Mouse (Mus musculus) hindbrain, embryonic 12.5 days (tissue): Measurements from ENCODE around the gene Tead3. TPM values are rescaled to one million over a fixed set of nuclear protein-coding genes. Genes with fewer than 3 reads are reported as not detected.

Experiments
- ATAC-seq: fragments of 200-750 bp; cut with Nextera tagmentation; 2 replicates; pipeline ENCODE4 v1.8.0; 2017; ENCODE audit warnings: moderate TSS enrichment; ENCODE audit not compliant: low FRiP score
- H3K27ac ChIP-seq: fragments of 300-500 bp; sonication (generic); 2 replicates; pipeline ENCODE4 v1.5.1; 2016; ENCODE audit warnings: mild to moderate bottlenecking
- H3K27me3 ChIP-seq: fragments of 300-500 bp; sonication (generic); 2 replicates; pipeline ENCODE4 v1.6.1; 2016; ENCODE audit warnings: mild to moderate bottlenecking
- H3K36me3 ChIP-seq: fragments of 300-500 bp; sonication (generic); 2 replicates; pipeline ENCODE4 v1.6.1; 2016; ENCODE audit warnings: mild to moderate bottlenecking
- H3K4me1 ChIP-seq: fragments of 300-500 bp; sonication (generic); 2 replicates; pipeline ENCODE4 v1.6.1; 2016
- H3K4me2 ChIP-seq: fragments of 300-500 bp; sonication (generic); replicated peaks from 2 replicates; pipeline ENCODE4 v1.6.1; 2016; ENCODE audit warnings: mild to moderate bottlenecking
- H3K4me3 ChIP-seq: fragments of 300-500 bp; sonication (generic); 2 replicates; pipeline ENCODE4 v1.5.1; 2016; ENCODE audit warnings: mild to moderate bottlenecking
- H3K9ac ChIP-seq: fragments of 300-500 bp; sonication (generic); 2 replicates; pipeline ENCODE4 v1.6.1; 2016; ENCODE audit warnings: mild to moderate bottlenecking, moderate library complexity
- H3K9me3 ChIP-seq: fragments of 300-500 bp; sonication (generic); replicated peaks from 2 replicates; pipeline ENCODE4 v1.6.1; 2016; ENCODE audit warnings: mild to moderate bottlenecking
- WGBS: fragments of 180-500 bp; shearing (Covaris S2); methylation state at CpG from one replicate; pipeline ENCODE4 v1.1.7; 2016; 5-methylcytosine and 5-hydroxymethylcytosine counted together
- polyA plus RNA-seq: library from polyadenylated mRNA; unstranded; fragments of >200 nt; fragmentation: Nextera tagmentation; extraction: Ambion mirVana; gene quantifications from 2 replicates; pipeline ENCODE4 v1.2.1, GENCODE M21; 2016

Tead3 gene
- polyA plus RNA-seq, 1 experiment from 2014 or later = 7.0 TPM

- Histone ChIP-seq H3K9me3 (no peaks in the 10 kb centered on the region), H3K4me1 (peaks cover 29% of the 10 kb centered on the region), H3K9ac (no peak overlapping the region), H3K36me3 (peaks cover 11% of the 10 kb centered on the region), H3K4me2 (no peak overlapping the region), H3K27ac (no peak overlapping the region), H3K27me3 (no peaks in the 10 kb centered on the region), H3K4me3 (no peak overlapping the region)
- ATAC-seq = no peak
- WGBS = 86% methylated on average over 5 of the region's 5 CpGs
Observed at GRCm38 (mm10) chr17:28311366-28312132, 39.1 kb downstream of the Tead3 start.

- Histone ChIP-seq H3K4me2 (no peak overlapping the region), H3K4me1 (peaks cover 27% of the 10 kb centered on the region), H3K27ac (no peak overlapping the region), H3K27me3 (no peaks in the 10 kb centered on the region), H3K4me3 (no peak overlapping the region), H3K36me3 (peaks cover 4% of the 10 kb centered on the region), H3K9ac (no peak overlapping the region), H3K9me3 (no peaks in the 10 kb centered on the region)
- ATAC-seq = no peak
- WGBS = 83% methylated on average over 3 of the region's 3 CpGs
Observed at GRCm38 (mm10) chr17:28310831-28311230, 39.8 kb downstream of the Tead3 start.

GRCm38 (mm10) chr17:28308297-28309195 lies 42.1 kb downstream of the Tead3 start:
- Histone ChIP-seq H3K4me1 (peaks cover 8% of the 10 kb centered on the region), H3K4me2 (peak overlapping the region; percentile 19; the same call in 1 of the 2 replicates)
- 13% methylated on average over 18 of the region's 18 CpGs for WGBS

GRCm38 (mm10) chr17:28305172-28305571 lies 45.4 kb downstream of the Tead3 start:
- Histone ChIP-seq H3K27me3 (no peaks in the 10 kb centered on the region), H3K4me3 (no peak overlapping the region), H3K27ac (no peak overlapping the region), H3K4me1 (peaks cover 11% of the 10 kb centered on the region), H3K36me3 (no peaks in the 10 kb centered on the region), H3K9ac (no peak overlapping the region), H3K4me2 (no peak overlapping the region), H3K9me3 (no peaks in the 10 kb centered on the region)
- ATAC-seq = no peak
- WGBS = 52% methylated on average over 10 of the region's 10 CpGs

More at GRCm38 (mm10) chr17:28308297-28309195, 42.1 kb downstream of the Tead3 start:
- no peak for ATAC-seq
- no peak overlapping the region for H3K27ac ChIP-seq
- no peaks in the 10 kb centered on the region for H3K27me3 ChIP-seq
- no peak overlapping the region for H3K9ac ChIP-seq
- H3K9me3 ChIP-seq = no peaks in the 10 kb centered on the region
- H3K4me3 ChIP-seq = no peak overlapping the region
- H3K36me3 ChIP-seq = no peaks in the 10 kb centered on the region

GRCm38 (mm10) chr17:28300850-28301249 lies 49.8 kb downstream of the Tead3 start:
- no peak overlapping the region for H3K27ac ChIP-seq
- peaks cover 19% of the 10 kb centered on the region for H3K4me1 ChIP-seq
- no peak overlapping the region for H3K4me2 ChIP-seq
- ATAC-seq = no peak
- no peaks in the 10 kb centered on the region for H3K27me3 ChIP-seq
- H3K9me3 ChIP-seq = no peaks in the 10 kb centered on the region
- H3K9ac ChIP-seq = no peak overlapping the region
- no peaks in the 10 kb centered on the region for H3K36me3 ChIP-seq
- H3K4me3 ChIP-seq = no peak overlapping the region
- WGBS = 71% methylated on average over 3 of the region's 3 CpGs

GRCm38 (mm10) chr17:28300323-28300722 lies 50.3 kb downstream of the Tead3 start:
- WGBS = 17% methylated on average over 9 of the region's 9 CpGs
- Histone ChIP-seq H3K27me3 (no peaks in the 10 kb centered on the region), H3K9ac (no peak overlapping the region), H3K9me3 (no peaks in the 10 kb centered on the region), H3K27ac (0 out of 2 replicates have a peak overlapping the region, but pooled peaks have one; percentile 35), H3K4me2 (no peak overlapping the region), H3K4me3 (no peak overlapping the region), H3K4me1 (peaks cover 21% of the 10 kb centered on the region), H3K36me3 (no peaks in the 10 kb centered on the region)
- no peak for ATAC-seq

GRCm38 (mm10) chr17:28299669-28300320 lies 50.8 kb downstream of the Tead3 start:
- Histone ChIP-seq H3K27ac (peak overlapping the region; percentile 35), H3K27me3 (no peaks in the 10 kb centered on the region), H3K4me1 (peaks cover 26% of the 10 kb centered on the region), H3K9me3 (no peaks in the 10 kb centered on the region), H3K9ac (peak overlapping the region; percentile 45), H3K4me3 (no peak overlapping the region), H3K4me2 (no peak overlapping the region), H3K36me3 (no peaks in the 10 kb centered on the region)
- no peak for ATAC-seq
- 34% methylated on average over 10 of the region's 11 CpGs for WGBS

- H3K9me3 ChIP-seq = no peaks in the 10 kb centered on the region
- WGBS = 96% methylated on average over 17 of the region's 17 CpGs
- no peaks in the 10 kb centered on the region for H3K36me3 ChIP-seq
- no peak overlapping the region for H3K4me3 ChIP-seq
- H3K9ac ChIP-seq = no peak overlapping the region
- ATAC-seq = no peak
- no peak overlapping the region for H3K4me2 ChIP-seq
- no peaks in the 10 kb centered on the region for H3K27me3 ChIP-seq
- peaks cover 36% of the 10 kb centered on the region for H3K4me1 ChIP-seq
- no peak overlapping the region for H3K27ac ChIP-seq
Observed at GRCm38 (mm10) chr17:28298888-28299287, 51.7 kb downstream of the Tead3 start.

GRCm38 (mm10) chr17:28294449-28295333 lies 55.9 kb downstream of the Tead3 start:
- WGBS = 70% methylated on average over 17 of the region's 17 CpGs
- Histone ChIP-seq H3K9me3 (no peaks in the 10 kb centered on the region), H3K4me1 (peaks cover 31% of the 10 kb centered on the region), H3K4me3 (no peak overlapping the region), H3K4me2 (no peak overlapping the region), H3K27ac (peak overlapping the region; percentile 66), H3K27me3 (no peaks in the 10 kb centered on the region), H3K9ac (0 out of 2 replicates have a peak overlapping the region, but pooled peaks have one; percentile 13), H3K36me3 (0 out of 2 replicates have a peak, but pooled peaks cover 5% of the 10 kb centered on the region)
- ATAC-seq = peak; percentile 63

- Histone ChIP-seq H3K27ac (peak overlapping the region; percentile 44; the same call in 1 of the 2 replicates), H3K9me3 (no peaks in the 10 kb centered on the region), H3K4me2 (no peak overlapping the region), H3K27me3 (no peaks in the 10 kb centered on the region), H3K36me3 (0 out of 2 replicates have a peak, but pooled peaks cover 5% of the 10 kb centered on the region), H3K4me3 (no peak overlapping the region), H3K4me1 (peaks cover 22% of the 10 kb centered on the region), H3K9ac (peak overlapping the region; percentile 13; the same call in 1 of the 2 replicates)
- no peak for ATAC-seq
- WGBS = 77% methylated on average over 4 of the region's 4 CpGs
Observed at GRCm38 (mm10) chr17:28293716-28294115, 56.9 kb downstream of the Tead3 start.

GRCm38 (mm10) chr17:28291346-28291745 lies 59.3 kb downstream of the Tead3 start:
- Histone ChIP-seq H3K4me3 (no peak overlapping the region), H3K27me3 (no peaks in the 10 kb centered on the region), H3K4me1 (peaks cover 27% of the 10 kb centered on the region), H3K27ac (no peak overlapping the region), H3K9ac (no peak overlapping the region), H3K9me3 (no peaks in the 10 kb centered on the region), H3K4me2 (no peak overlapping the region), H3K36me3 (0 out of 2 replicates have a peak, but pooled peaks cover 5% of the 10 kb centered on the region)
- WGBS = 86% methylated on average over 7 of the region's 7 CpGs
- no peak for ATAC-seq
